Mouse (Mus musculus) liver, adult 2 months (tissue): ENCODE measurements at regions not wholly inside any gene's neighbourhood (a gene's known extent, or its start where the extent isn't known, plus 50 kb on each side); places are given as distances from the start of the nearest gene placed in this dataset.

Experiments used
- DNase-seq: peaks from one replicate; pipeline ENCODE4 v3.0.0-alpha.2; 2011; ENCODE audit warnings: low read depth, low spot score; ENCODE audit errors: extremely low read depth
- H3K27ac ChIP-seq: fragments of 200-500 bp; replicated peaks from 2 replicates; pipeline ENCODE4 v1.5.1; 2012; ENCODE audit warnings: low read depth, mild to moderate bottlenecking, control low read depth, inconsistent platforms, low read length; ENCODE audit not compliant: insufficient read depth
- H3K27me3 ChIP-seq: fragments of 200-500 bp; 2 replicates; pipeline ENCODE4 v1.6.1; 2012; ENCODE audit warnings: mild to moderate bottlenecking, moderate library complexity, low read length, inconsistent platforms; ENCODE audit not compliant: control insufficient read depth, insufficient read depth
- H3K36me3 ChIP-seq: fragments of 200-500 bp; 2 replicates; pipeline ENCODE4 v1.6.1; 2012; ENCODE audit warnings: low read length, inconsistent platforms; ENCODE audit not compliant: control insufficient read depth, insufficient read depth
- H3K4me1 ChIP-seq: fragments of 200-500 bp; 2 replicates; pipeline ENCODE4 v1.6.1; 2011; ENCODE audit warnings: low read length; ENCODE audit not compliant: control insufficient read depth, insufficient read depth
- H3K4me3 ChIP-seq: fragments of 200-500 bp; 2 replicates; pipeline ENCODE4 v1.5.1; 2011; ENCODE audit warnings: low read depth, mild to moderate bottlenecking, control low read depth, low read length, moderate library complexity; ENCODE audit not compliant: insufficient read depth
- H3K79me2 ChIP-seq: fragments of 200-500 bp; 2 replicates; pipeline ENCODE4 v1.6.1; 2012; ENCODE audit warnings: inconsistent platforms, mild to moderate bottlenecking, low read length, moderate library complexity; ENCODE audit not compliant: control insufficient read depth, insufficient read depth
- H3K9ac ChIP-seq: fragments of 200-500 bp; 2 replicates; pipeline ENCODE4 v1.6.1; 2012; ENCODE audit warnings: low read depth, mild to moderate bottlenecking, control low read depth, inconsistent platforms, low read length
- CTCF ChIP-seq: fragments of 200-500 bp; IDR thresholded peaks from 2 replicates; pipeline ENCODE4 v1.5.1; 2011; ENCODE audit warnings: low read depth, low read length, control low read depth
- POLR2A ChIP-seq: fragments of 200-500 bp; IDR thresholded peaks from 2 replicates; pipeline ENCODE4 v1.6.1; 2011; ENCODE audit warnings: low read length, control low read depth; ENCODE audit not compliant: insufficient read depth; ENCODE audit errors: extremely low read depth
- WGBS: fragments of 180-500 bp; shearing (Covaris S2); methylation state at CpG from one replicate; pipeline ENCODE4 v1.1.7; 2018; 5-methylcytosine and 5-hydroxymethylcytosine counted together

- no peak overlapping the region for H3K27ac ChIP-seq
- H3K4me1 ChIP-seq: no peaks in the 10 kb centered on the region
- no peak overlapping the region for H3K4me3 ChIP-seq
- H3K27me3 ChIP-seq: no peaks in the 10 kb centered on the region
- no peaks in the 10 kb centered on the region for H3K36me3 ChIP-seq
- peak; percentile 14 for DNase-seq
- no peak for TF ChIP-seq POLR2A
- no peak for TF ChIP-seq CTCF
- WGBS: 66% methylated on average over 4 of the region's 4 CpGs
- no peak overlapping the region for H3K9ac ChIP-seq
- H3K79me2 ChIP-seq: no peaks in the 10 kb centered on the region
Observed at GRCm38 (mm10) chr1:80069141-80069540, 149.1 kb downstream of the Fam124b start.

GRCm38 (mm10) chr1:80062121-80062520 lies 156.2 kb downstream of the Fam124b start:
- WGBS: 50% methylated on average over 1 of the region's 1 CpGs

GRCm38 (mm10) chr1:80061632-80062031 lies 156.6 kb downstream of the Fam124b start:
- 82% methylated on average over 7 of the region's 7 CpGs for WGBS
- TF ChIP-seq POLR2A: no peak
- TF ChIP-seq CTCF: no peak

More at GRCm38 (mm10) chr1:80062121-80062520, 156.2 kb downstream of the Fam124b start:
- Histone ChIP-seq H3K4me1 (no peaks in the 10 kb centered on the region), H3K27me3 (no peaks in the 10 kb centered on the region), H3K79me2 (no peaks in the 10 kb centered on the region), H3K36me3 (no peaks in the 10 kb centered on the region), H3K27ac (no peak overlapping the region), H3K4me3 (no peak overlapping the region), H3K9ac (no peak overlapping the region)
- DNase-seq: no peak
- no peak for TF ChIP-seq POLR2A
- TF ChIP-seq CTCF: no peak

GRCm38 (mm10) chr1:80045141-80045540 lies 173.1 kb downstream of the Fam124b start:
- DNase-seq: no peak
- WGBS: 81% methylated on average over 10 of the region's 10 CpGs
- Histone ChIP-seq H3K4me3 (no peak overlapping the region), H3K27ac (no peak overlapping the region), H3K4me1 (no peaks in the 10 kb centered on the region), H3K27me3 (no peaks in the 10 kb centered on the region), H3K9ac (no peak overlapping the region), H3K79me2 (no peaks in the 10 kb centered on the region), H3K36me3 (no peaks in the 10 kb centered on the region)
- TF ChIP-seq POLR2A: no peak
- no peak for TF ChIP-seq CTCF

More at GRCm38 (mm10) chr1:80061632-80062031, 156.6 kb downstream of the Fam124b start:
- H3K27ac ChIP-seq: no peak overlapping the region
- H3K36me3 ChIP-seq: no peaks in the 10 kb centered on the region
- no peaks in the 10 kb centered on the region for H3K27me3 ChIP-seq
- no peaks in the 10 kb centered on the region for H3K79me2 ChIP-seq
- H3K9ac ChIP-seq: no peak overlapping the region
- H3K4me3 ChIP-seq: no peak overlapping the region
- H3K4me1 ChIP-seq: no peaks in the 10 kb centered on the region
- no peak for DNase-seq

GRCm38 (mm10) chr1:80040409-80040808 lies 177.9 kb downstream of the Fam124b start:
- Histone ChIP-seq H3K27ac (no peak overlapping the region), H3K4me3 (no peak overlapping the region), H3K9ac (no peak overlapping the region), H3K36me3 (no peaks in the 10 kb centered on the region), H3K79me2 (no peaks in the 10 kb centered on the region), H3K4me1 (no peaks in the 10 kb centered on the region), H3K27me3 (no peaks in the 10 kb centered on the region)
- WGBS: 79% methylated on average over 3 of the region's 3 CpGs
- TF ChIP-seq POLR2A: no peak
- TF ChIP-seq CTCF: no peak
- no peak for DNase-seq

GRCm38 (mm10) chr1:80039891-80040290 lies 178.4 kb downstream of the Fam124b start:
- no peak for TF ChIP-seq POLR2A
- no peak for TF ChIP-seq CTCF
- no peak overlapping the region for H3K4me3 ChIP-seq
- no peak for DNase-seq
- 63% methylated on average over 3 of the region's 3 CpGs for WGBS
- H3K4me1 ChIP-seq: no peaks in the 10 kb centered on the region
- no peaks in the 10 kb centered on the region for H3K27me3 ChIP-seq
- H3K27ac ChIP-seq: no peak overlapping the region
- no peak overlapping the region for H3K9ac ChIP-seq
- no peaks in the 10 kb centered on the region for H3K36me3 ChIP-seq
- H3K79me2 ChIP-seq: no peaks in the 10 kb centered on the region
